Mouse (Mus musculus) lung, embryonic 16.5 days (tissue): ENCODE measurements around the gene Fbxw27. TPM values are rescaled to one million over a fixed set of nuclear protein-coding genes. Genes with fewer than 3 reads are reported as not detected.
"Not testable (repeated sequence)": the region's sequence is repeated elsewhere in the genome, so short reads cannot be mapped to it uniquely, and the experiment has no call there.

Experiments used
- ATAC-seq: fragments of 200-750 bp; cut with Nextera tagmentation; 2 replicates; pipeline ENCODE4 v1.8.0; 2017; ENCODE audit warnings: low read depth, mild to moderate bottlenecking, moderate library complexity
- H3K27ac ChIP-seq: fragments of 300-500 bp; sonication (generic); 2 replicates; pipeline ENCODE4 v1.5.1; 2014; ENCODE audit warnings: mild to moderate bottlenecking, control low read depth, low read length
- H3K27me3 ChIP-seq: fragments of 300-500 bp; sonication (generic); 2 replicates; pipeline ENCODE4 v1.6.1; 2014; ENCODE audit warnings: low read depth, low read length, mixed read lengths; ENCODE audit not compliant: control insufficient read depth, insufficient read depth
- H3K36me3 ChIP-seq: fragments of 300-500 bp; sonication (generic); 2 replicates; pipeline ENCODE4 v1.6.1; 2014; ENCODE audit warnings: low read length; ENCODE audit not compliant: control insufficient read depth, insufficient read depth
- H3K4me1 ChIP-seq: fragments of 300-500 bp; sonication (generic); replicated peaks from 2 replicates; pipeline ENCODE4 v1.6.1; 2014; ENCODE audit warnings: low read length, mixed read lengths; ENCODE audit not compliant: control insufficient read depth, insufficient read depth
- H3K4me2 ChIP-seq: fragments of 300-500 bp; sonication (generic); 2 replicates; pipeline ENCODE4 v1.6.1; 2014; ENCODE audit warnings: low read depth, low read length, control low read depth
- H3K4me3 ChIP-seq: fragments of 300-500 bp; sonication (generic); 2 replicates; pipeline ENCODE4 v1.5.1; 2014; ENCODE audit warnings: mild to moderate bottlenecking, low read length, control low read depth
- H3K9ac ChIP-seq: fragments of 300-500 bp; sonication (generic); 2 replicates; pipeline ENCODE4 v1.6.1; 2014; ENCODE audit warnings: low read length, control low read depth
- H3K9me3 ChIP-seq: fragments of 300-500 bp; sonication (generic); 2 replicates; pipeline ENCODE4 v1.6.1; 2016; ENCODE audit warnings: low read length; ENCODE audit not compliant: control insufficient read depth
- WGBS: fragments of 180-500 bp; shearing (Covaris S2); extraction: QIAGEN DNeasy Blood & Tissue Kit; methylation state at CpG from one replicate; pipeline ENCODE4 v1.1.7; 2014; 5-methylcytosine and 5-hydroxymethylcytosine counted together
- polyA plus RNA-seq: library from polyadenylated mRNA; unstranded; fragments of >200 nt; fragmentation: Nextera tagmentation; extraction: Ambion mirVana; gene quantifications from 2 replicates; pipeline ENCODE4 v1.2.1, GENCODE M21; 2015

The Fbxw27 gene
- polyA plus RNA-seq, 1 experiment from 2014 or later: not detected

DNA sequence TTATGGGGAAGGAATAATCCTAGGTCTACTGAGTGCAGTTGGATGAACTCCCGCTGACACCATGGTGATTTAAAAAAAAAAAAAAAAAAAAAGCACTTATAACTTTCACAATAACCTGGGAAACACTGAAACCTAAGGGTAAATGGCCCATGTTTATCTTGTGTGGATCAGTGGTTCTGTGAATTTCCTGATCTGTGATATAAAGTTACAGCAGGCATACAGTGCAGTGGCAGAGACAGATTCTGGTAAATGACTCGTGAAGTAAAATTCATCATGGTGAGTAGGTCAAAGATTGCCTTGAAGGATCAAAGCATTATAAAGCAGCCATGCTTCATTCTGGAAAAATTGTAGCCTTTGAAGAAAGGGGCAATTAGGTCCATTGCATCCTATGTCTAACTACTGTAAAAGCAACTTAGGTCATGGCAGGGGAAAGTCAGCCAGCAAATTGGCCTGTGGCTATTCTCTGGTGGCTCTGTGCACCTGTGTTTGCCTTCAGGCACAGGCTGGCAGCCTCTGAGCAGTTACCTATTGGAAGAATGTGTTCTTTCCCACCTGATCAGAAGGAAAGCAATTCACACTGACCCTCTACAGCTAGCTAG lies 16.3 kb upstream of the Fbxw27 start:
- Histone ChIP-seq H3K27ac (no peak overlapping the region), H3K4me2 (no peak overlapping the region), H3K4me3 (no peak overlapping the region), H3K4me1 (no peaks in the 10 kb centered on the region), H3K27me3 (no peaks in the 10 kb centered on the region), H3K9me3 (no peaks in the 10 kb centered on the region), H3K9ac (no peak overlapping the region), H3K36me3 (no peaks in the 10 kb centered on the region)
- 67% methylated on average over 2 of the region's 2 CpGs for WGBS
- ATAC-seq: no peak

DNA sequence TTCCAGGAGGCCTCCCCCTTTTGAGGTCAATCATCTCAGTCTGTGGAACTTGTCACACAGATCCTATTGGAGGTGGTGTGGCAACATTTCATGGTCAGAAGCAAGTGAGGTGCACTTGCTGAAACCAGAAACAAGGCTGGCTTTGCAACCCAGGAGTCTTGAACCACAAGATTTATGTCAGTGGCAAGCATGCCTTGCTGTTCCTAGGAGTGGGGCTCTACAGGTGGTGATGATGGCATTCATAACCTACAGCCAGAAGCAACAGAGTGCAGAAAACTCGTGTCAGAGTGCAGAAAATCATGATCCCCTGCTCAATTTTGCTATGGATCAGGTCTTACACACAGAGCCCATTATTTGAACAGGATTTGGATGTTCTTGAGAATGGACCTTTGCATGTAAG lies 15.8 kb upstream of the Fbxw27 start:
- H3K9ac ChIP-seq: no peak overlapping the region

DNA sequence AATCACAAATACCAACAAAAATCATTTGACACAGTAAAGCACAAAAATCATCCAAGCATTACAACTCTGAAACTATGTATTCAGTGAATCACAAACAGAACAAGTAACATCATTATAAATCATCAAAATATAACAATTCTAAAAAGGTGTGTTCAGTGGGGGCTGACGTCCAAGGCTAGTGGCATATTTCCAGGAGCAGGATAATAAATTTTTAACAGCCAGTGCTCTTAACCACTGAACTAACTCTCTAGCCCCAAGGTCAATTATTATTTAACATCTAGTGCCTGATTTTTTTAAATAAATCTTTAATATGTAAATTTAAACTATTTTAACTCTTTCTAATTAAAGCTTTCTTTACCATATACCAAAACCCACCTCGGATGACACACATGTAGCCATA lies 15.1 kb upstream of the Fbxw27 start:
- not testable (repeated sequence) for H3K36me3 ChIP-seq, ATAC-seq, H3K9ac ChIP-seq, H3K9me3 ChIP-seq, H3K4me2 ChIP-seq, H3K4me1 ChIP-seq, H3K27me3 ChIP-seq, H3K27ac ChIP-seq, H3K4me3 ChIP-seq
- WGBS: 69% methylated on average over 2 of the region's 2 CpGs

More for the DNA sequence above, 15.8 kb upstream of the Fbxw27 start:
- no peak overlapping the region for H3K4me2 ChIP-seq
- H3K27ac ChIP-seq: no peak overlapping the region
- no peaks in the 10 kb centered on the region for H3K4me1 ChIP-seq
- no peaks in the 10 kb centered on the region for H3K9me3 ChIP-seq
- ATAC-seq: no peak
- H3K4me3 ChIP-seq: no peak overlapping the region
- no peaks in the 10 kb centered on the region for H3K27me3 ChIP-seq
- WGBS: 38% methylated on average over 1 of the region's 1 CpGs
- no peaks in the 10 kb centered on the region for H3K36me3 ChIP-seq

GRCm38 (mm10) chr9:109798051-109798450 lies 7.6 kb upstream of the Fbxw27 start:
- WGBS: 83% methylated on average over 1 of the region's 1 CpGs
- no peak for ATAC-seq

GRCm38 (mm10) chr9:109795811-109796210 lies 5.3 kb upstream of the Fbxw27 start:
- ATAC-seq: no peak
- H3K9me3 ChIP-seq: no peaks in the 10 kb centered on the region
- no peak overlapping the region for H3K9ac ChIP-seq
- no peaks in the 10 kb centered on the region for H3K4me1 ChIP-seq
- no peak overlapping the region for H3K4me3 ChIP-seq
- H3K27ac ChIP-seq: no peak overlapping the region
- H3K36me3 ChIP-seq: no peaks in the 10 kb centered on the region
- WGBS: 67% methylated on average over 2 of the region's 2 CpGs
- no peak overlapping the region for H3K4me2 ChIP-seq
- no peaks in the 10 kb centered on the region for H3K27me3 ChIP-seq

More at GRCm38 (mm10) chr9:109798051-109798450, 7.6 kb upstream of the Fbxw27 start:
- H3K27ac ChIP-seq: no peak overlapping the region
- no peak overlapping the region for H3K9ac ChIP-seq
- H3K4me2 ChIP-seq: no peak overlapping the region
- no peaks in the 10 kb centered on the region for H3K9me3 ChIP-seq
- H3K4me1 ChIP-seq: no peaks in the 10 kb centered on the region
- no peak overlapping the region for H3K4me3 ChIP-seq
- H3K27me3 ChIP-seq: no peaks in the 10 kb centered on the region
- no peaks in the 10 kb centered on the region for H3K36me3 ChIP-seq

DNA sequence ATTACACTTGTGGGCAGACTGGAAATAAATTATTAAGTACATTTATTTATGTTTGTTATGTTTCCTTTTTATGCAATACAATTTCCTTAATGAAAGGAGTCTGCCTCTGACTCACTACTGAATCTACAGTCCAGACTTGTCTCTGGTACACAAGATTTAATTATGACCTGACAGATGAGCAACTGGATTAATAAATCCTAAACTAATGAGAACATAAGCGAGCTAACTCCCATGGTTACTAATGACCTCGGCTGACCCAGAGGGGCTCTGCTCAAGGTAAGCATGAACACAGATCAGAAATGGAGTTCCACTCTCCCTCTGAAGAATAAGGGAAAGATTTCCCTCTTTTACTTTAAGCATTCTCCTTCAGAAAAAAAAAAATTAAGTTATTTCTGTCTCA lies 4.8 kb upstream of the Fbxw27 start:
- Histone ChIP-seq H3K9ac (no peak overlapping the region), H3K4me1 (no peaks in the 10 kb centered on the region), H3K4me3 (no peak overlapping the region), H3K36me3 (no peaks in the 10 kb centered on the region), H3K27me3 (no peaks in the 10 kb centered on the region), H3K4me2 (no peak overlapping the region), H3K9me3 (no peaks in the 10 kb centered on the region), H3K27ac (no peak overlapping the region)
- no peak for ATAC-seq
- 65% methylated on average over 2 of the region's 2 CpGs for WGBS

GRCm38 (mm10) chr9:109766841-109767240 lies 23.6 kb downstream of the Fbxw27 start:
- not testable (repeated sequence) for H3K9ac ChIP-seq, H3K4me2 ChIP-seq, H3K36me3 ChIP-seq, H3K4me3 ChIP-seq, H3K4me1 ChIP-seq, H3K9me3 ChIP-seq, H3K27me3 ChIP-seq, H3K27ac ChIP-seq, ATAC-seq
- 69% methylated on average over 1 of the region's 1 CpGs for WGBS

DNA sequence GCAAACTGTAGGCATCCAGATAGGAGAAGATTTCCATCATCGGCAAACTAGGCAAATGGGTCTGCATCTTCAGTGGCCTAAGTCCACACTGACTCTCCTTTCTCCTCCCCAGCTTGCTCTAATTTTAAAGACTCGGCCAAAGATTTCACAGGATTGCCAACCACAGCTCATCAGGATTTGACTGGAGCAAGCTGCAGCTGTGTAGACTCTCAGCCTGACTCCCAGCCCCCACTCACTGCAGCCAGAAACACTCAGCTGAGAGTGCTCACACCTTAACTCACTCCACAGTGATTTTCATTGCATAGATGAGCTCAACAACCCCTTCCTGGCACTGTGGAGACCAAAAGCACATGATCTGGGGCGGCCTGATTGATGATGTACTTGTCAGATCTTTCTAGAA lies 44.5 kb downstream of the Fbxw27 start, which contains the start of gene Fbxw26:
Gene Fbxw26, minus strand, starts transcription at position 101 of the 400 bp plus-strand sequence.
- H3K4me3 ChIP-seq, H3K9me3 ChIP-seq, H3K4me1 ChIP-seq, H3K4me2 ChIP-seq, H3K36me3 ChIP-seq, ATAC-seq, H3K27me3 ChIP-seq, H3K9ac ChIP-seq, H3K27ac ChIP-seq: not testable (repeated sequence)
- WGBS: 80% methylated on average over 3 of the region's 3 CpGs
